Mouse (Mus musculus): ENCODE measurements at regions not wholly inside any gene's neighbourhood (a gene's known extent, or its start where the extent isn't known, plus 50 kb on each side); places are given as distances from the start of the nearest gene placed in this dataset.

- H3K4me3 ChIP-seq (ENCODE audit: insufficient read depth, low read length), result no peak overlapping the region
- no peak overlapping the region for H3K27ac ChIP-seq (ENCODE audit: insufficient read depth, low read length)
- TF ChIP-seq POLR2A (IDR thresholded peaks at IDR 0.05; ENCODE audit: extremely low read depth, insufficient read depth, low read length) (no peak), CTCF (IDR thresholded peaks at IDR 0.05; ENCODE audit: extremely low read depth, insufficient read depth, low read length) (no peak)
- no peaks in the 10 kb centered on the region for H3K4me1 ChIP-seq (ENCODE audit: control insufficient read depth, insufficient read depth, low read length)
These were observed 1354.6 kb upstream of the Lrrc6 start for GRCm38 (mm10) chr15:67855291-67855690.

- Histone ChIP-seq H3K4me1 (ENCODE audit: control insufficient read depth, insufficient read depth, low read length) (no peaks in the 10 kb centered on the region), H3K4me3 (ENCODE audit: insufficient read depth, low read length) (no peak overlapping the region), H3K27ac (ENCODE audit: insufficient read depth, low read length) (no peak overlapping the region)
- TF ChIP-seq CTCF (IDR thresholded peaks at IDR 0.05; ENCODE audit: extremely low read depth, insufficient read depth, low read length) (no peak), POLR2A (IDR thresholded peaks at IDR 0.05; ENCODE audit: extremely low read depth, insufficient read depth, low read length) (no peak)
These were observed 1349.4 kb upstream of the Lrrc6 start for GRCm38 (mm10) chr15:67850118-67850517.

- TF ChIP-seq CTCF (IDR thresholded peaks at IDR 0.05; ENCODE audit: extremely low read depth, insufficient read depth, low read length) (no peak), POLR2A (IDR thresholded peaks at IDR 0.05; ENCODE audit: extremely low read depth, insufficient read depth, low read length) (no peak)
- Histone ChIP-seq H3K27ac (ENCODE audit: insufficient read depth, low read length) (no peak overlapping the region), H3K4me1 (ENCODE audit: control insufficient read depth, insufficient read depth, low read length) (no peaks in the 10 kb centered on the region)
These were observed 1345.0 kb upstream of the Lrrc6 start for GRCm38 (mm10) chr15:67845707-67846106.

DNA sequence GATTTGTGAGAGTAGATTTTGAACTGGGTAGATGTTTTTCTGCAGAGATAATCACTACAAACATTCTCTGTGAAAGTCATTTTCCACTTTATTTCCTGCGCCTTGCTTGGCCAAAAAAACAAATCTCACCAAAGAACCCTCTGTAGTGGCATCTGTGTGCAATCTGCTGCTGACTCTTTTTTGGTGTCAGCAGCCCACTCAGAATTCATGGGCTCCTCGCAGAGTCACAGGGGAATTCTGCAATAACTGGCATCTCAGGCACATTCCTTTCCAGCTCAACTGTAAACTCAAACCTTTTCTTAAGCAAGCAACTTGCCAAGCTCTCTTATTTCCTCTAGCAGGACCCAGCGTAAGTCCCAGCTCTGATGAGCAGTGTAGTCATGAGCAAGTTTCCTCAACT is 1340.0 kb upstream of the Lrrc6 start:
- no peak for TF ChIP-seq CTCF (IDR thresholded peaks at IDR 0.05; ENCODE audit: extremely low read depth, insufficient read depth, low read length)
- no peak for TF ChIP-seq POLR2A (IDR thresholded peaks at IDR 0.05; ENCODE audit: extremely low read depth, insufficient read depth, low read length)
- no peak overlapping the region for H3K4me3 ChIP-seq (ENCODE audit: insufficient read depth, low read length)
- H3K27ac ChIP-seq (ENCODE audit: insufficient read depth, low read length), result no peak overlapping the region
- no peaks in the 10 kb centered on the region for H3K4me1 ChIP-seq (ENCODE audit: control insufficient read depth, insufficient read depth, low read length)

More at GRCm38 (mm10) chr15:67845707-67846106, 1345.0 kb upstream of the Lrrc6 start:
- no peak overlapping the region for H3K4me3 ChIP-seq (ENCODE audit: insufficient read depth, low read length)

GRCm38 (mm10) chr15:67825796-67826484 is 1325.2 kb upstream of the Lrrc6 start:
- H3K4me1 ChIP-seq (ENCODE audit: control insufficient read depth, insufficient read depth, low read length), result no peaks in the 10 kb centered on the region
- no peak overlapping the region for H3K4me3 ChIP-seq (ENCODE audit: insufficient read depth, low read length)
- no peak for TF ChIP-seq CTCF (IDR thresholded peaks at IDR 0.05; ENCODE audit: extremely low read depth, insufficient read depth, low read length)
- no peak for TF ChIP-seq POLR2A (IDR thresholded peaks at IDR 0.05; ENCODE audit: extremely low read depth, insufficient read depth, low read length)
- H3K27ac ChIP-seq (ENCODE audit: insufficient read depth, low read length), result no peak overlapping the region

DNA sequence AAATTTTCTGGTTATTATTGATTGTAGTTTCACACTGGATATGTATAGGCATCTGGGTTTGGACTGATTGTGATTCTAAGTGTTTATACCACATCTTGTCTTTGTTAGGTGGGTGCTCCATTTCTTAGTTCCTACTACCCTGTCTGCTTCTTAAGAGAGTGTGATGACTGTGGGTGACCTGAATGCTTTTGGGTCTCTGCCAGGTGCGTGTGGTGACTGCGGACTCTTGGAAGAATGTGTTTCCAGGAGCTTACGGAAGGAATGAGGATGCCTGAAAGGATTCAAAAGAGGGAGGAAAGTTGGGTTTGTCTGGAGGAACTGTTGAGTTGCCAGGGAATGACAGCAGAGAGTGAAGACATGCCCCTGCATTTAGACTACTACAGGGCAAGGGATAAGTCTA is 1322.5 kb upstream of the Lrrc6 start:
- no peak overlapping the region for H3K4me3 ChIP-seq (ENCODE audit: insufficient read depth, low read length)
- no peak overlapping the region for H3K27ac ChIP-seq (ENCODE audit: insufficient read depth, low read length)
- TF ChIP-seq POLR2A (IDR thresholded peaks at IDR 0.05; ENCODE audit: extremely low read depth, insufficient read depth, low read length) (no peak), CTCF (IDR thresholded peaks at IDR 0.05; ENCODE audit: extremely low read depth, insufficient read depth, low read length) (no peak)
- H3K4me1 ChIP-seq (ENCODE audit: control insufficient read depth, insufficient read depth, low read length), result no peaks in the 10 kb centered on the region

GRCm38 (mm10) chr15:67799871-67800270 is 1299.2 kb upstream of the Lrrc6 start:
- H3K4me3 ChIP-seq (ENCODE audit: insufficient read depth, low read length), result no peak overlapping the region
- H3K27ac ChIP-seq (ENCODE audit: insufficient read depth, low read length), result no peak overlapping the region
- no peaks in the 10 kb centered on the region for H3K4me1 ChIP-seq (ENCODE audit: control insufficient read depth, insufficient read depth, low read length)
- no peak for TF ChIP-seq CTCF (IDR thresholded peaks at IDR 0.05; ENCODE audit: extremely low read depth, insufficient read depth, low read length)
- TF ChIP-seq POLR2A (IDR thresholded peaks at IDR 0.05; ENCODE audit: extremely low read depth, insufficient read depth, low read length), result no peak

- Histone ChIP-seq H3K27ac (ENCODE audit: insufficient read depth, low read length) (no peak overlapping the region), H3K4me1 (ENCODE audit: control insufficient read depth, insufficient read depth, low read length) (no peaks in the 10 kb centered on the region), H3K4me3 (ENCODE audit: insufficient read depth, low read length) (no peak overlapping the region)
- TF ChIP-seq CTCF (IDR thresholded peaks at IDR 0.05; ENCODE audit: extremely low read depth, insufficient read depth, low read length) (no peak), POLR2A (IDR thresholded peaks at IDR 0.05; ENCODE audit: extremely low read depth, insufficient read depth, low read length) (no peak)
These were observed 1294.9 kb upstream of the Lrrc6 start for GRCm38 (mm10) chr15:67795578-67795977.

GRCm38 (mm10) chr15:67792822-67793221 is 1292.1 kb upstream of the Lrrc6 start:
- H3K4me1 ChIP-seq (ENCODE audit: control insufficient read depth, insufficient read depth, low read length), result peaks cover 3% of the 10 kb centered on the region; the same call in 1 of the 2 replicates
- no peak overlapping the region for H3K27ac ChIP-seq (ENCODE audit: insufficient read depth, low read length)

DNA sequence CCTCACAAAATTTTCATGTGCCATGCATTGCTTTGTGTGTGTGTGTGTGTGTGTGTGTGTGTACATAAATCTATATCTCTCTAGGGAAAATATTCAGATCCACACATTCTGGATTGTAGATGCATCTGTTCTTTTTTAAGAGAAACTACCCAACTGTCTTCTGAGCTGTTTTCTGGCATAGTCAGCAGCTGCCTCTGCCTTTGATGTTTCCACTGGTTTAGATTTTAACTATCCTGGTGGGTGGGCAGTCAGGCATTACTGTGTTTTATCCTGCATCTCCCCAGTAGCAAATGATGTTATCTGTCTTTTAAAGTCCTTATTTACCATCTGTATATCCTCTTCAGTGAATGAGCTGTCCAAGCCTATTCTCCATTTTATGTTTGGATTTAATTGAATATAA is 1287.9 kb upstream of the Lrrc6 start:
- TF ChIP-seq CTCF (IDR thresholded peaks at IDR 0.05; ENCODE audit: extremely low read depth, insufficient read depth, low read length), result no peak
- TF ChIP-seq POLR2A (IDR thresholded peaks at IDR 0.05; ENCODE audit: extremely low read depth, insufficient read depth, low read length), result no peak
- H3K27ac ChIP-seq (ENCODE audit: insufficient read depth, low read length), result no peak overlapping the region
- H3K4me3 ChIP-seq (ENCODE audit: insufficient read depth, low read length), result no peak overlapping the region

More at GRCm38 (mm10) chr15:67792822-67793221, 1292.1 kb upstream of the Lrrc6 start:
- TF ChIP-seq CTCF (IDR thresholded peaks at IDR 0.05; ENCODE audit: extremely low read depth, insufficient read depth, low read length), result no peak
- no peak for TF ChIP-seq POLR2A (IDR thresholded peaks at IDR 0.05; ENCODE audit: extremely low read depth, insufficient read depth, low read length)
- H3K4me3 ChIP-seq (ENCODE audit: insufficient read depth, low read length), result no peak overlapping the region

More for the DNA sequence above, 1287.9 kb upstream of the Lrrc6 start:
- H3K4me1 ChIP-seq (ENCODE audit: control insufficient read depth, insufficient read depth, low read length), result peaks cover 4% of the 10 kb centered on the region; the same call in 1 of the 2 replicates
